Mouse (Mus musculus) liver, adult (tissue): Measurements from ENCODE around the gene Fpr-rs3.

Experiments used
- GATA4 ChIP-seq: IDR thresholded peaks from 2 replicates; pipeline ENCODE4 v1.6.1; 2014; ENCODE audit warnings: mild to moderate bottlenecking, low read length; ENCODE audit not compliant: insufficient replicate concordance

The Fpr-rs3 gene

GRCm38 (mm10) chr17:20624777-20625176 is at the start of gene Fpr-rs3:
Fpr-rs3 (minus strand) TSS chr17:20624877.
- no peak for TF ChIP-seq GATA4

GRCm38 (mm10) chr17:20596323-20596722 is 28.4 kb downstream of the Fpr-rs3 start, which contains the start of gene Vmn2r110:
Vmn2r110 (minus strand) TSS chr17:20596423.
- TF ChIP-seq GATA4: no peak
